Mouse (Mus musculus): ENCODE data around the gene Adk. TPM values are rescaled to one million over a fixed set of nuclear protein-coding genes. Genes with fewer than 3 reads are reported as not detected.

Adk gene
- total RNA-seq, 2 experiments from 2014 or later: 38.6 to 52.8 TPM

DNA sequence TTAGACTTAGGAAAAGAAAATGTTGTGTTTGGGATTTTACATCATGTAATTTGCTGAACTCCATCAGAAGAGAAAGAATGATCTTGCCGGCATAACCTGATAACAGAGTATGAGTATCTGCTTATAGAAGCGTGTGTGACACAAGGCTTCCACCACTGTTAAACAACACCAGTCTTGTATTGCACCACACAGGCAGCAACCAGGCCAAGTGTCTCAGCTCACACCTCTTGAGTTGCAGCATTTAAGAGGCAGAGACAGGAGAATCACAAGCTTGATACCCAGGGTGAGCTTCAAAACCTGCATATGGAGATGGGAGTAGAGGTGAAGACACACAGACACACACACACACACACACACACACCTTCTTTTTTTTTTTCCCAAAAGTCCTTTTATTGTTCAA, 184.7 kb downstream of the Adk start:
- ATAC-seq (replicated peaks; ENCODE audit: low FRiP score, poor library complexity, severe bottlenecking): no peak

DNA sequence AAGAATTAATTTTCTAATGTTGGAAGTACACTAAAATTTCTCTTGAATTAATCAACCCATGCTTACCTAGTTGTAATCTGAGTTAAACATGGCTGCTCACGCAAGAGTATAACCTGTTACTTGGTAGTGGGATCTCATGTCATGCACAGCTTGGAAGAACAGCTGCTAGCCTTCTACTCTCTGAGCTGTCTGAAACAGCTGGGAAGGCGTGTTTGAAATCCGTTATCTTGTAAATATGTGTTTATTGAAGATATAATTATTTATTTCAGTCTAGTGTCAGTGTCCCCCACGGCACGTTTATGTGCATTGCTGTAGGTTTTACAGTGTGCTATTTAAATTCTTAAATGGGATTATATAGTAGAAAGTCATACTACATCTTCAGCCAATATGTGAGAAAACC, 188.7 kb downstream of the Adk start:
- ATAC-seq (replicated peaks; ENCODE audit: low FRiP score, poor library complexity, severe bottlenecking): no peak

DNA sequence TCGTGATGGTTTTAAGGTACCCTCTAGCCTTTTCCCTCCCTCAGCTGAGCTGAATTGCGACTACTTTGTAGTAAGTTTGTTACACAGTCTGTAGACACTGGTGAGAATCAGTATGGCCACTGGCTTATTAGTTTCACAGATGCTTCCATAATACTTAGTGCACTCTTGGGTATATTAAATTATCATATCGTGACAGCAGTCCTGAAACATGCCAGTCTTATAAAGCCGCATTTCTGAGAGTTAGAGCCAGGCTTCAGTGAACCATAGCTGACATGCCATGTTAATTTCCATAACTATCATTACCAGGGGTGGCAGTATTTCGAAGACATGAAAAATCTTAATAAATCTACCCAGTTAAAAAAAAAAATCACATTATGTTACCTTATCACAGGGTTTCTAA, 199.0 kb downstream of the Adk start:
- no peak for ATAC-seq (replicated peaks; ENCODE audit: low FRiP score, poor library complexity, severe bottlenecking)

DNA sequence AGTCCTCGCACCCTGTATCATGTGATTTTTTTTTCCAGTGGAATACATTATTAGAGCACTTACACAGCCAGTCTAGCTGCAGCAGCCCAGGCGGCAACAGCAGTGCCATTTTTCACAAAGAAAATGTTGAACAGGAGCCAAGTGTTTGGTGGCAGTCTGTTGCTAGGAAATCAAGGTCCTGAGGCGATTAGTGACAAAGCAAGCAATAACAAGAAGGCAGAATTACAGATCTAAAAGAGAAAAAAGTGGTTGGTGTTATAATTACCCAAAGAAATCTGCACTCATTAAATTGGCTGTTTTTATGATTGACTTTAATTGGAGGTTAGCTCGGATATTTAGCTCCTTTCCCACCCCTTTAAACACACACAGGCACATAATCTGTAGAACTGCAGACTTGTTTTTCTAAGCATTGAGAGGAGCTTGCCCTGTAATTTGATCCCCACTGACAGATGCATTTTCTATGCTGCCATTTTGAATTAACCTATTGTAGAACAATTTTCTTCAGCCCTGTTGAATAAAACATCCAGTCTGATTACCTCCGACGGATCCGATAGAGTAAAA, 200.0 kb downstream of the Adk start:
- ATAC-seq (replicated peaks; ENCODE audit: low FRiP score, poor library complexity, severe bottlenecking): no peak

DNA sequence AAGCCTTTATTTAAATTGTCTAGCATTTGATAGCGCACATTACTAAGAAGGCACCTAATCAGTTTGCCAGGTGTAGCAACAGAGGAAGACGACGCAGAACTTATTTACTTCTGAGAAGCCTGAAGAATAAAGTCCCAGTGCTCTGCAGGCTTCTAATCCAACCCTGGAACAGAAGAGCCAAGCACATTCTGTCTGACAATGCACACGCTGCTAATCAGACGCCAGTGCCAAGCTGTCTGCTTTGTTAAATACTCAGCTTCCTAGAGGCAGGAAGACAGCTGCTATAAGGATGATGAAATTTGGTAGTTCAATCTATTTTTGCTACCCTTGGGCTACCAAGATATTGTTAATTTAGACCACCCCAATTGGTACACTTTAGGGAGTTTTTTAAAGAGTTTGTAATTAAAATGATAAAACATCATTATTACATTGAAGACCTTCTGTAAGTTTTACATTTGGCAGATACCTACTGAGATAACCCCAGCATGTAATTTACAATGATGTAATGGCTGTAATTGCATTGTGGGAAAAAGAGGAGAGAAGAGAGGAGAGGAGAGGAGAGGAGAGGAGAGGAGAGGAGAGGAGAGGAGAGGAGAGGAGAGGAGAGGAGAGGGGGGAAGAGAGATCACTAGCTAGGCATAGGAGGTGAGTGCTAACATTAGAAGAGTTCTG, 201.1 kb downstream of the Adk start:
- ATAC-seq (replicated peaks; ENCODE audit: low FRiP score, poor library complexity, severe bottlenecking): no peak

DNA sequence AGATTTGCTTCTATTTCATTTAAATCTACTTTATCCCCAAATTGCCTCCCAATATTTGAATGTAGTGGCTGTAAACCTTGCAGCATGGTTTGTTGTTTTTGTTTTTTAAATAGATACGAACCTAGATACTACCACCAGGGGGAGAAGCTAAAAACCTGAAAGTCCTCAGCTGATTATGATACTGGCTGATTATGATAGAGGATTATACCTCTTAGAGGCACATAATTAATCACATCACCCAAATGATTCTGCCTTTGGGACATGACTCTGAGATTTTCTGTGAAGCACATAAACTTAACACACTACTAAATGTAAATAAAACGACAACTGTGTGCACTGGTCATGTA, 201.6 kb downstream of the Adk start:
- ATAC-seq (replicated peaks; ENCODE audit: low FRiP score, poor library complexity, severe bottlenecking): no peak

DNA sequence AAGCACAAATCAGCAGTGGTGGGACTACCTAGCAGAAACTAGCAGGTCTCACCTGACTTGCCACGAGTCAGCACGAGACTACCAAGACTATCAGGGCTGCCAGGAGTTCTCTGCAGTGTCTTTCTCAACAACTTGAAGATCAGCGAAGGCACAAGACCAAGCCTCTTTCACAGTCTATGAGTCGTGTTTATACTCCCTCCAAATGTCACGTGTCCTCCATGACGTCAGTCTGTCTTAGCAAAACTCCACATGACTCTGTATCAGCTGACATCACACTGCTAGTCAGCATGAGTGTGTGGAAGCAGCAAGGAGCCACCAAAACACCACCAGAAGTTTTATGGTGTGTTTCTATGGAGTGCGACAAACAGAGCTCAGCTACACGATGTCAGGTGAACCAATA, 215.9 kb downstream of the Adk start:
- no peak for ATAC-seq (replicated peaks; ENCODE audit: low FRiP score, poor library complexity, severe bottlenecking)

DNA sequence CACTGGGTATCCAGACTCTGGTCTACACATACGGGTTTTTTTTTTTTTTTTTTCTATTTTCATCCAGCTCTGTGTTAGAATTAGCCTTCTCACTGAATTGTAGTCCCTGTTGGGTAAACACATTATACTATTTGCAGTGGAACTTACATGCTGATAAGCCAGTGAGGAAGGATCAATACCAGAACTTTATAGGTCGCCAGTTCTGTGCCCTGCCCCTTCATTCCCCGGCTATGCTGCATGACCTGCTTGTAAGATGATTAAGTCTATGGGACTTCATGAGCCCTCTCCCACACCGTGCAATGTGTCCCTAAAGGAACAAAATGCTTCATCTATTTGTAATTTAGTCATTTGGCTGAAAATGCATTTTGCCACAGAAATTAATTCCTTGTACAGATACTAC, 219.1 kb downstream of the Adk start:
- ATAC-seq (replicated peaks; ENCODE audit: low FRiP score, poor library complexity, severe bottlenecking): no peak

DNA sequence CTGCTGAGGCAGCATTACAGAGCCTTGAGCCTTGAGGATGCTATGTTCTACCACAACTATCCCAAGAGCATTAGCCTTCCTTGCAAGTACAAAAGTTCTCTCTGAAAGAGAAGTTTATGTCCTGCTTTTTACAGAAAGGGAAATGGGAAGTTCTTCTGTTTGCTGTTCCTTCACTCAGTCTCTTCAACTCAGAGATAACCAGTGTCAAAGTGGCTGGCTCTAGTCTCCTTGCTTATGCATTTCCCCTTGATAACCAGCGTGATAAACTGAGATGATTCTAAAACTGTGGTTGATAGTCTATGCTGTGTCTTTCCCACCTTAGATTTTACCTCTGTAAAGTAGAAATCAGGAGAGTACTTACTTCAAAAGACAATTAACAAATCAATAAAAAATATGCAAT, 223.4 kb downstream of the Adk start:
- no peak for ATAC-seq (replicated peaks; ENCODE audit: low FRiP score, poor library complexity, severe bottlenecking)

DNA sequence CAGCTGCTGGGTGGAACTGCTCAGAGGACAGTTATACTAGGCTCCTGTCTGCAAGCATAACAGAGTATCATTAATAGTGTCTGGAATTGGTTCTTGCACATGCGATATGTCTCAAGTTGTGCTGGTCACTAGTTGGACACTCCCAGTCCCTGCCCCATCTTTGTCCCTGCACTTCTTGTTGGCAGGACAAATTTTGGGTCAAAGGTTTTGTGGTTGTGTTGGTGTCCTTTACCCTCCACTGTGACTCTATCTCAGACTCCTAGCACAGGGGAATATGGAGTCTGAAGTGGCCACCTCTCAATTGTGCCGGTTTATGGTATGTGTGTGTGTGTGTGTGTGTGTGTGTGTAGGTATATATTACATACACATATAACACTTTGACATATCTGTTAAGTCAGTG, 225.9 kb downstream of the Adk start:
- ATAC-seq (replicated peaks; ENCODE audit: low FRiP score, poor library complexity, severe bottlenecking): no peak

DNA sequence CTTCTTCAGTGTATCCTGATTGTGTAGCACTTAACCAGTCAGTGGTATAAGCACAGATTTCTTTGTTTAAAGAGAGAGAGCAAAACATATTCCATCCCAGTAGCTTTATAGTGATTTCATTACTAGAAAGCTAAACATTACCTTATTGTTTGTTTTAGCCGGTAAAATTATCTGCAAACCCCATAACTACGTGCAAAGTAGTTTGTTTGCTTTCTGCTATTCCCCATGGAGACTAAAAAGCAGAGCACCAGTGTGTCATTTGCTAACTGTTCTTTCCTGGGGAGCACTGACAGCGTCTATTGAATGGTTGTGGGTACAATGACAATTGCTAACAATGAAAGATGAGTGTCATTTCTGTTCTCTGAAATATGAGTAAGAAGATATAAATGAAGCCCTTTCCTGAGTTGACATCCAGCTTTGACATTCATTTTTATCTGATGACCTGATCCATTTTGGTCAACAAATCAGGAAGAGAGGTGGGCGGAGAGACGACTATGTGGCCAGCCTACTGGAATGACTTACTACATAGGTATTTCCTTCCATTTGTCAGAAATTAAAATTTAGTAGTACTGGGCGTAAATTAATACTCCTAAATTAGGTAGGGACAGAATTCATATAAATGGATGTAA, 226.6 kb downstream of the Adk start:
- no peak for ATAC-seq (replicated peaks; ENCODE audit: low FRiP score, poor library complexity, severe bottlenecking)

DNA sequence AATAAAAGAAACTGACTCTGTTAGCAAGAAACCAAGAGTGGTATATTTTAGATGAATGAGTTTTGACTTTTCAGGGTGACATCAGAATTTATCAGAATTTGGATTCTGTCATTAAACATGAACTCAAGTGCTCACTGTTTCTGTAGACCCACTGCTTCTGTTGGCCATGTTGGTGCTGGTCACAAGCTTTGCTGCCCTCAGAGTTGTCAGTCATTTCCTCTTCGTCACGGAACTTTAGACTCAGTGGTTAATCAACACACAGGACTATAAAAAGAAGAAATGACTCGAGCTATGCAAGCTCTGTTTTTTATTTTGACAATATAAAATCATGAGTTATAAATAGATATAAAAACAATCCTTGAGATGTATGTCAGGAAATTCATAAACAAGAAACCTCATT, 228.1 kb downstream of the Adk start:
- ATAC-seq (replicated peaks; ENCODE audit: low FRiP score, poor library complexity, severe bottlenecking): no peak

DNA sequence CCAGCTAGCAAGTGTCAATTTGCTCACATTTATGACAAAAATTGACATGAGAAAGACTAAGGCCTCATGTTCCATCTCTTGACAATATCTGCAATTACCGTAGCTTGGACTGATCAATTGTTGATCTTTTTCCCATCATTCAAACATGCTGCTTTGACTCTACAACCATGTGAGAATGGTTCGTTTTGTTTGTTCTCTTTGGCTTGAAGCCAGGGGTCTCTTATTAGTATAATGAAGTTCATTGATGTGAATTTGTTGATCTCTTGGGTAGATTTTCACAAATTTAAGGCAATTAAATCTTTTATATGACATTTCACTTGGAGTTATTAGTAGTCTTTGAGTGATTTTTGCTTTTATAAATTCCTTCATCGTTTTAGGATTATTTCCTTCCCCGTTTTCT, 229.1 kb downstream of the Adk start:
- ATAC-seq (replicated peaks; ENCODE audit: low FRiP score, poor library complexity, severe bottlenecking): no peak

DNA sequence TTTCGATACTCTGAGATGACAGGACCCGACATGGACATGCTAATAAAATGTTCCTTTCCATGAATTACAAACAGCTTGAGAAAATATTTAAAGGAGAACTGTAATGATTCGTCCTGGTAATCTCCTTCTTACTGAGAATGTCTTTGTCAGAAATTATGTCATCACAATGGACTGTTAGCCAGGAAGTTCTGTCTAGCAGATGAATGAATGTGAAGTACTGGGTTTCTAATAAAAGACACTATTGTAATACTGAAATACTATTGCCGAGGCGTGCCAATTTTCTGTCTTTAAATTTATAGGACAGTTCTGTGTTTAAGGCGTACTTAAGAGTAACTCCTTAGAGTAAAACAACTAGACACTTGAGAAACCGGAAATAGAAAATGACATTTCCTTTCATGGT, 231.7 kb downstream of the Adk start:
- ATAC-seq (replicated peaks; ENCODE audit: low FRiP score, poor library complexity, severe bottlenecking): no peak

DNA sequence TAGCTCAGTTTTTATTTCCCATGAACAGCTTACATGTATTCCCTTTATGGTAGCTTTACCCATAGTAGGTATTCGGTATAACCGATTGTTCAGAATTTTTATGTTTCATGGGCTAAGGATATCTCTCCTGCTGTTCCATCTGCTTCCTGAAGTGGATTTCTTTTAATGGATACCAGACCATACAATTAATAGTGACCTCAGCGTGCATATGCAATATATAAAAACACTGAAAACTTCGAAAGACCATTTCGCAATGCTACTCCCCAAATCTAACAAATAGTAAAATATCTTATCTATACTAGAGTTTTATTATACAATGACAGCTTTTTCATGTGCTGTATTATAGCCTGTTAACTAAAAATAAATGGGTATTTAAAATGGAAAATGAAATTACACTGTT, 232.5 kb downstream of the Adk start:
- no peak for ATAC-seq (replicated peaks; ENCODE audit: low FRiP score, poor library complexity, severe bottlenecking)

DNA sequence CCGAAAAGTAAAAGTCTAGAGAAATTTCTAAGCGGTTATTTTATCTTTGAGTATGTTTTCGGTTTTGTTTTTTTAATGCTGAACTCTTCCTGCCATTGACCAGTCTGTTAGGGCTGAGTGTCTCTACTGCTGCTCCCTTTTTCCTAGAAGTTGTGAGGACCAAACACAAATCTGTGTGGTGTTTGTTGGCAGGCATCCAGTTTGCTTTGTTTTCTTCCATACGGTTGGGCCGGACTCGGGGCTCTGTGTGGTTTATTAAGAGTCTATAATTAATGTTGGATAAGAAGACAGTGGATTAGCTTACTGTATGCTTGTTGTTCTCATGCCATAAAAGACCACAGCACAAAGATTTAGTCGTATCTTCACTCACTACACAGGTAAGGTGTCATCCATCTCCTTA, 233.9 kb downstream of the Adk start:
- no peak for ATAC-seq (replicated peaks; ENCODE audit: low FRiP score, poor library complexity, severe bottlenecking)

DNA sequence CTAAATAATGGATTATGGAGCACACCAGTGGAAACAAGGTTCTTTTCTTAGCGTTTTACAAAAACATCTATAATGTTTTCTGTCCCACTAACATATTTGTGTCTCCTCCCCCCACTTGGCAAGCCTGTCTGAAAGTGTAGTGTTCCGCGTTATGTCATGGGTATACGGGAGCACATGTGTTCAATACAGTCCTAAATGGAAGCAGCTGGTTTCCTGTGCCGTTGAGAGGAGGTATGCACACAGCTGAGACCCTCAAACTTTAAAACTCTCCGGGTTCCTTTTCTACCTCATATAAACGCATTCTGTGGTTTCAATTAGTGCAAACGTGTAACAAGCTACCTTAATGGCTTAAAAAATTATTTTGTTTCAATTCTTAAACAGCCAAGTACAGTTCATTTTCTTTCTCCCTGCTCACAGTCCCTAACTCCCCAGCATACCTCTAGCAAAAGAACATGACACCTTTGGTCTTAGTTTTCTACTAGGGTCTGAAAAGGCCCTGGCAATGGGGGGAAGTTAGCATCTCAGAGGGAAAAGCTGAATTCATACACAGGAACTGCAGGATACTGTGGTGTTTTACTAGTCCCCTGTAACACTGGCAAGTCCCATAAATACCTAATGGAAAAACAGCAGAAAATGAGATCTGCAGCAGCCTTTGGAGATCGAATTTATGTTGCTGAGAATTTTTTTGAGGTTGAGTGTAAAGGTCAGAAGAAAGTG, 235.5 kb downstream of the Adk start:
- ATAC-seq (replicated peaks; ENCODE audit: low FRiP score, poor library complexity, severe bottlenecking): no peak

DNA sequence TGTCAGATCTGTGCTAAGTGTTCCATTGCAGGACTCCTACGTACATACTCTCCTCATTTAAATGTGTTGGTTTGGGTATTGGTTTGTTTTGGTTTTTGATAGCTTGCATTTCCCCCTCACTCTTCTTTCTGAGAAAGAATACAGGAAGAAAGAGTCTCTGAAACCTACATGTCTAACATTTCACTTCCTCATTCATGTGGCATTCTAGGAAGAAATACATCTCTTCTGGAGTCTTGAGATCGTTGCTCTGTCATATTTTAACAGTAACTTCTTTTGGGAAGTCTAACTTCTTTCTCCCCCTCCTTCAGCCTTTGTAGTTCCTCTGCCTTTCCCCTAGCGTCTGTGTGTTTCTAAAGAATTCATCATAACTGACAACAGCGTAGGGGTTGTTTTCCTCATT, 247.4 kb downstream of the Adk start:
- no peak for ATAC-seq (replicated peaks; ENCODE audit: low FRiP score, poor library complexity, severe bottlenecking)

DNA sequence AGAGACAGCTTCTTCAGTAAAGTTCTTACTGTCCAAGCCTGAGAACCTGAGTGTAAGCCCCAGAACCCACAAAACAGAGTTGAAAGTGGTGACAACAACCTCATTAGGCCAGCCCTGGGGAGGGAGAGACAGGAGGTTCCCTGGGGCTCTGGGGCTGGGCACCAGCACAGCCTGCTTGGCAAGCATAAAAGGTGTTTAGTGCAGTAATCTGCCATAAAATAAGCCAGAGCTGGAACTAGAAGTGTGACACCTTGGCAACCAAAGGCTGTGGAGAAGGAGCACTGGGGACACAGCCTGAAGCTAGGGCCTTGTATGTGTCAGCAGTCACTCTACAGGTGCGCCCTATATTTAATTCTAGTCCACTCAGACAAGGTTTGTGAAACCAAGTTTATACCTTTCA, 252.4 kb downstream of the Adk start:
- no peak for ATAC-seq (replicated peaks; ENCODE audit: low FRiP score, poor library complexity, severe bottlenecking)

DNA sequence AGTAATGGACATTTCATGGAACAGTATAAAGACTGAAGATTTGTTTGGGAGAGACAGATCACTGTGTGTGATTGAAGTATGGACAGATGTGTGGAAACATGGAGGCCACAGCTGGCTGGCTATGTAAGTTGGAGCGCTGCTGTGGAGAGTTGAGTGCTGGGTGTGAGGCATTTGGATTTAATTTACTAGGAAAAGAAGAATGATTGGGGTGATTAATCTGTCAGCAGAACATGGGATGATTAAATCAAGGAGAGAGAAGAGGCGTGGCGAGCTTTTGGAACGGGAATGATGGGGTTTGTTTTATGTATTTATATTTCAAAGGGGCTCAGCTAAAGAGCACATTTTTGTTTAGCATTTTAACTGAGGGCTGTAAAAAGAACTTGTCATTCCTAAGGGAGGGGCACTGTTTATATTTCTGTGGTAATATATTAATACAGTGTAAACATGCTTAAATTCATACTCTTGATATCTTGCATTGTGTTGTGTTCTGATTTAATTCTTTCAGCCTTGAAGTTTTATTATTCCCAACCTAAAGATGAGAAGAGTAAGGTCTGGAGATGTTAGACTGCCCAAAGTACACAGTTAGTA, 256.1 kb downstream of the Adk start:
- no peak for ATAC-seq (replicated peaks; ENCODE audit: low FRiP score, poor library complexity, severe bottlenecking)

DNA sequence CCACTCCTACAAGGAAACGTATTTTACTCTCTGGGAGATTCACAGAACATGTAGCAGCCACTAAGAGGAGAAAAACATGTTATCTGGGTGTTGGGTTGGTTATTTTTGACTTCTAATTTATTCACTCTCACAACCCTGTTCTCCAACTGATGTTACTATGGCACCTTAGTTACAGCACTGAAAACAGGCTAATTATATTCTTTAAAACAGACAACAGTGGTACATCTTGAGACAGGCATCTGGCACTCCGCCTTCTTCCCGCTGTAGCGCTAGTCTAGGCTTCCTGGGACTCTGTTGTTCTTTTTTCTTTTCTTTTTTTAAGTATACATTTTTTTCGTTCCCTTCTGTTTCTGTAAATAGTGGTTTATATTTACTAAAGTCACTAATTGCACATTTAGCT, 258.2 kb downstream of the Adk start:
- ATAC-seq (replicated peaks; ENCODE audit: low FRiP score, poor library complexity, severe bottlenecking): no peak
